Mouse (Mus musculus) testis, adult 2 months (tissue): ENCODE measurements around the gene Kirrel3. TPM values are rescaled to one million over a fixed set of nuclear protein-coding genes. Genes with fewer than 3 reads are reported as not detected.

Source experiments
- H3K27ac ChIP-seq: fragments of 200-500 bp; 2 replicates; pipeline ENCODE4 v1.5.1; 2012; ENCODE audit warnings: low read depth, low read length; ENCODE audit not compliant: control insufficient read depth, insufficient read depth
- H3K27me3 ChIP-seq: fragments of 200-500 bp; 2 replicates; pipeline ENCODE4 v1.6.1; 2012; ENCODE audit warnings: mild to moderate bottlenecking, low read length, moderate library complexity; ENCODE audit not compliant: control insufficient read depth, insufficient read depth
- H3K36me3 ChIP-seq: fragments of 200-500 bp; 2 replicates; pipeline ENCODE4 v1.6.1; 2012; ENCODE audit warnings: mild to moderate bottlenecking, low read length; ENCODE audit not compliant: control insufficient read depth, insufficient read depth
- H3K4me1 ChIP-seq: fragments of 200-500 bp; 2 replicates; pipeline ENCODE4 v1.6.1; 2012; ENCODE audit warnings: low read length; ENCODE audit not compliant: control insufficient read depth, insufficient read depth
- H3K4me3 ChIP-seq: fragments of 200-500 bp; 2 replicates; pipeline ENCODE4 v1.5.1; 2012; ENCODE audit warnings: low read depth, mild to moderate bottlenecking, low read length, moderate library complexity, mixed read lengths; ENCODE audit not compliant: control insufficient read depth
- CTCF ChIP-seq: fragments of 200-500 bp; IDR thresholded peaks from 2 replicates; pipeline ENCODE4 v1.5.1; 2012; ENCODE audit warnings: low read depth, mild to moderate bottlenecking, inconsistent platforms, low read length, moderate library complexity; ENCODE audit not compliant: control insufficient read depth, insufficient read depth, insufficient replicate concordance
- POLR2A ChIP-seq: fragments of 200-500 bp; IDR thresholded peaks from 2 replicates; pipeline ENCODE4 v1.6.1; 2012; ENCODE audit warnings: low read depth, mild to moderate bottlenecking, inconsistent platforms, low read length, moderate library complexity; ENCODE audit not compliant: control insufficient read depth
- polyA plus RNA-seq: library from polyadenylated mRNA; depleted of rRNA; stranded (reverse); fragments of >200 nt; gene quantifications from 2 replicates; pipeline ENCODE4 v1.2.3, GENCODE M21; 2012

The Kirrel3 gene
- polyA plus RNA-seq, 1 experiment: 0.10 TPM

DNA sequence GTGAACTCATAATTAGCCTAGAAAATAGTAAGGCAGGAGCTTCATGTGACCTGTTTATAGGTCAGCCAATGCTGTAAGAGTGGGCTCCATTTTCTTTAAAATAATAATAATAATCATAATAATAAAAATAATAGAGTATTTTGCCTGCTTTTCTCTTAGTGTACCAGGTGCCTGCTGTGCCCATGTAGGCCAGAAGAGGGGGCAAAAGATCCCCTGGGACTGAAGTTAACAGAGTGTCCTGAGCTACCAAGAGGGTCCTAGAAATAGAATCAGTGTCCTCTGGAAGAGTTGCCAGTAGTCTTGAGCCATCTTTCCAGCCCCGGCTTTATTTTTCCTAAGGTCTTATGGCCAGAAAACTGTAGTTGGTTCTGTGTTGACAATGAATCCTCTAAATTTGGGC lies 174.9 kb downstream of the Kirrel3 start:
- Histone ChIP-seq H3K36me3 (no peaks in the 10 kb centered on the region), H3K27ac (no peak overlapping the region)
- TF ChIP-seq CTCF (peak; percentile 3; the same call in 1 of the 2 replicates), POLR2A (no peak)

DNA sequence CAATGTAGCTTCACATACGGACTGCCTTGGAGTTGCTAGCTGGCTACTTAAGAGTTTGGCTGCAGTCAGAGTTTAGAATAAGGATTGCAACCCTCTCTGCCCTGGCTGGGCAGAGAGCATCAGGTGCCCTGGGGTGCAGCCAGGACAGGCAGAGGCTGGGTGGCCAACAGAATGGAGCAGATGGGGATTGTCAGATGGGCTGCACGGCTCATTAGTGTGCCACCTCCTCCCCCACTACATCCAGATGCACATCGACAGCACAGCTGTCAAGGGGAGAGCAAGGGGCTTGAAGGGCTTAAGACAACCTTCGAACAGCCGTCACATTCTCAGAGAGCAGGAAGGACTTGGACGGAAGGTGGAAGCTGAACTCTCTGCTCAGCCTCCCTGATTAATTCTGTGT lies 177.7 kb downstream of the Kirrel3 start:
- no peaks in the 10 kb centered on the region for H3K4me1 ChIP-seq
- no peak overlapping the region for H3K27ac ChIP-seq
- H3K36me3 ChIP-seq: no peaks in the 10 kb centered on the region
- no peaks in the 10 kb centered on the region for H3K27me3 ChIP-seq
- no peak overlapping the region for H3K4me3 ChIP-seq
- TF ChIP-seq CTCF (no peak), POLR2A (no peak)

More for the DNA sequence above, 174.9 kb downstream of the Kirrel3 start:
- Histone ChIP-seq H3K27me3 (no peaks in the 10 kb centered on the region), H3K4me1 (no peaks in the 10 kb centered on the region), H3K4me3 (peak overlapping the region; percentile 71)

DNA sequence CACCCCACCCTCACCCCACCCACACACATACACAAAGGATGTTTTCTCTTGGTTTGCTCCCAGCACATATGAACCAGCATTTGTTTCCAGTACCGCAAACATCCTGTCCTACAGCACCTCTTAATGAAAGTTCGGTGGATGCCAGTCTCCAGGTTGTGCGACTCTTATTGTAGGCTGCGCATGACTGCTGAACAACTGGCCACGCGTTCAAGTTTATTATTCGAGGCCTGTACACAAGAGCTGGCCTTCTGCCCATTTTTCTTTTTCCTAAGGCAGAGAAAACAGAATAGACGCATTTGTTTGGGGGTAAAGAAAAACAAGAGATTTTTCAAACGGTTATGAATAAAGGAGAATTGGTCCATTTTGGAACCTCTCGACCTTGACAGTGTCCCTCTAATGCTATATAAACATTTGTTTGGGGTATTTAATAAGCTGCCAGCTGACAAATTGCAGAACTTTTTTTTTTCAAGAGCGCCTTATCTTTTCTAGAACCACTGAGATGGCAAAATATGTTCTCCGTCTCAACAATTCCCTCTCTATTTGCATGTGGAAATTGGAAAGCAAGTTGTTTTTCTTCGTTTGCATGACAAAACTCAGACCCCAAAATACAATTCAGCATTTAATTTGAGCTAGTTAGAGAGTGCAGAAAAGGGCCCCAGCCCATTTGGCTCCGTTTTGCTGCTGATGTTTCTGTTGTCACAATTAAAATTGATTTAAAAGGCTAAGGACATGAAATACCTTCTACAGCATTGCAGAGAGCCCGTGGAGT lies 179.9 kb downstream of the Kirrel3 start:
- Histone ChIP-seq H3K4me3 (no peak overlapping the region), H3K27ac (no peak overlapping the region), H3K36me3 (no peaks in the 10 kb centered on the region), H3K4me1 (no peaks in the 10 kb centered on the region), H3K27me3 (no peaks in the 10 kb centered on the region)
- TF ChIP-seq CTCF (no peak), POLR2A (no peak)

DNA sequence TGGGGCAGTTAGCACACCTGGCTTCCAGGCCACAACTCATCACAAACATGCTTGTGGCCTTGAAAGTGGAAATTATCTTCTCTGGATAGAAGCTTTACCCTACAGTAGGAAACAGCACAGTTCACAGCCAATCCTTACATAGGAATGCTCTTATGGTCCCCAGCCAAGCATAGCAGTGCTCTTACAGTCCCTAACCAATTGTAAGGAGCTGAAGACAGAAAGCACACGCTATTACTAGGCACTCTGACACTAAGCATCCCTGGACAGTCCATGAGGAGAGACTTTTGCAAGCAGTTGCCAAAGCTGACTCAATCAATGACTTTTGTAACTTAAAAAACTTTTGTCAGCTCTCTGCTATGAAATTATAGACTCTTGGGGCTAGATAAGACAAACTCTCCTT lies 181.5 kb downstream of the Kirrel3 start:
- H3K4me1 ChIP-seq: no peaks in the 10 kb centered on the region
- H3K36me3 ChIP-seq: no peaks in the 10 kb centered on the region
- H3K27ac ChIP-seq: no peak overlapping the region
- TF ChIP-seq POLR2A: no peak
- no peak for TF ChIP-seq CTCF
- H3K4me3 ChIP-seq: no peak overlapping the region
- no peaks in the 10 kb centered on the region for H3K27me3 ChIP-seq

DNA sequence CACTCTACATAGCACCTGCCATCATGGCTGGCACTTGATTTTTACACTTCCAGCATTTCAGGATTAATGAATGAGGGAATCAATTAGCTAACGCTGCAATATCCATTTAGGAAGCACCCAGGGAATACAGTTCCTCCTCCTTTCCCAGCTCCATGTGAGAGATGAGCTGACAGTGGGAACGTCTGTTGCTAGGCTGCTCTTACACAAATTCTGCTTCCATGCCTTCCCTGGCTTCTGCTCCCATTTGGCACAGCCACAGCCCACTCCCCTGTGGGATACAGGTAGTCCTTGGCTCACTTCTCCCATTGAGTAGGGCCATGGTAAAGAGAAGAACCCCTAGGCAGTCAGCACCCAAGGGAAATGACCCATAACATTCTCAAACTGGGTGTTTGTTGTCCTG lies 185.2 kb downstream of the Kirrel3 start:
- Histone ChIP-seq H3K4me1 (no peaks in the 10 kb centered on the region), H3K27me3 (no peaks in the 10 kb centered on the region), H3K4me3 (no peak overlapping the region), H3K27ac (no peak overlapping the region), H3K36me3 (no peaks in the 10 kb centered on the region)
- TF ChIP-seq CTCF (no peak), POLR2A (no peak)

DNA sequence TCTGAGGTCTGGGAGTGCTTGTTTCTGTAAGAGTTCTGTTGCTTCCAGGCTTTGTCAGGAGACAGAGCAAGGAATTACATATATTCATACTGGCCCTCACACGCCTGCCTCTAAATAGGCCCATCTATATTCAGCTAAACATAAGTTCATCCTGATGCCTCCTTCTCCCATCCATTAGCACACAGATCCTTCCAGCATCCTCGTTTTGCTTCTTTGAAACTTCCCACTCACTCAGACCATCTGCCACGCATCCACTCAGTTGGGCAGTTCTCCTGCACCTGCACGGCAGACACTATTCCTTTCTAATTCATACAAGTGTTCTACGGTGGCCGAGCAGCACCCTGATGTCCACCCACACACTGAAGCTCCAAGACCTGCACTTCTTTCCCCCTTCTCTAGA lies 201.1 kb downstream of the Kirrel3 start:
- no peak overlapping the region for H3K4me3 ChIP-seq
- H3K27ac ChIP-seq: no peak overlapping the region
- no peak for TF ChIP-seq CTCF
- H3K4me1 ChIP-seq: no peaks in the 10 kb centered on the region
- no peaks in the 10 kb centered on the region for H3K36me3 ChIP-seq
- H3K27me3 ChIP-seq: no peaks in the 10 kb centered on the region

DNA sequence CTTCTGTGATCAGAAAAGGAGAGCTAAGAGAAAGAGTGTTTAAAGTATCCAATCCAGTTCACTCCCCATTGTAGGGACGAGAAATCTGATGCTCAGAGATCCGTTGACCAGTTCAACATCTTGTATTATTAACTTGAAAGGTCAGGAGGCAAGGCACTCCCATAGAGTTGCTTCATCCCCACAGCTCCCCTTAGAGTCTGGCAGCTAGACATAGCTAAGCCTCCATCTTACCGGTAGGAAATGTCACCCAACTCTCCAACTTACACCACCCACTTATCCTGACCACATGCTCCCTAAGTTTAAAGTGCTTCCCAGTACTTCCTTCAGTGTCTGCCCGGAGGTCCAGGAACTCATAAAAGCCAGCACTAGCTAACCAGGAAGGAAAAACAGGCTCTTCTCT lies 202.7 kb downstream of the Kirrel3 start:
- Histone ChIP-seq H3K36me3 (no peaks in the 10 kb centered on the region), H3K4me3 (no peak overlapping the region), H3K27me3 (no peaks in the 10 kb centered on the region), H3K4me1 (no peaks in the 10 kb centered on the region), H3K27ac (no peak overlapping the region)
- TF ChIP-seq POLR2A: no peak

DNA sequence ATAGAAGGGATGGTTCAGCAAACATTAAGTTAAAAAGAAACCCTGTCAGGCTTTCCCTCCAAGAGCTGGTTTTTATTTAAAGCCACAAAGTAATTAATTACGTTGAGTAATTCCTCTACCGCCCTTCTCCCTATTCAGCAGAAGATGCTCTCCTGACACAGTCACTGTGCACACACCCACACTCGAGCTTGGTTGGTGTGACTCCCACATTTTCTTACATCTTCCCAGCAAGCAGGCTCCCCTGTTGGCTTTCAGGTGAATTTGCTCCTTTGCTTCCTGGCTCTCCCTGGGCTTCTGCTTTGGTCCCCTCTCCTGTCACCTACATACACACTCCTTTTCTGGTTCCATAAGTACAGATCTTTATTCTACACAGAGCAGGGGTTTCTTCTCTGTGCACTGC lies 203.7 kb downstream of the Kirrel3 start:
- H3K27me3 ChIP-seq: no peaks in the 10 kb centered on the region
- no peak overlapping the region for H3K4me3 ChIP-seq
- TF ChIP-seq CTCF (no peak), POLR2A (no peak)
- no peak overlapping the region for H3K27ac ChIP-seq
- H3K36me3 ChIP-seq: no peaks in the 10 kb centered on the region
- H3K4me1 ChIP-seq: no peaks in the 10 kb centered on the region
